Mouse (Mus musculus): ENCODE data around the gene Trim33. TPM values are rescaled to one million over a fixed set of nuclear protein-coding genes. Genes with fewer than 3 reads are reported as not detected.

The Trim33 gene
- polyA plus RNA-seq (2016; fragmentation: Nextera tagmentation; extraction: Ambion mirVana): 26.2 and 29.4 TPM in 2 replicates

DNA sequence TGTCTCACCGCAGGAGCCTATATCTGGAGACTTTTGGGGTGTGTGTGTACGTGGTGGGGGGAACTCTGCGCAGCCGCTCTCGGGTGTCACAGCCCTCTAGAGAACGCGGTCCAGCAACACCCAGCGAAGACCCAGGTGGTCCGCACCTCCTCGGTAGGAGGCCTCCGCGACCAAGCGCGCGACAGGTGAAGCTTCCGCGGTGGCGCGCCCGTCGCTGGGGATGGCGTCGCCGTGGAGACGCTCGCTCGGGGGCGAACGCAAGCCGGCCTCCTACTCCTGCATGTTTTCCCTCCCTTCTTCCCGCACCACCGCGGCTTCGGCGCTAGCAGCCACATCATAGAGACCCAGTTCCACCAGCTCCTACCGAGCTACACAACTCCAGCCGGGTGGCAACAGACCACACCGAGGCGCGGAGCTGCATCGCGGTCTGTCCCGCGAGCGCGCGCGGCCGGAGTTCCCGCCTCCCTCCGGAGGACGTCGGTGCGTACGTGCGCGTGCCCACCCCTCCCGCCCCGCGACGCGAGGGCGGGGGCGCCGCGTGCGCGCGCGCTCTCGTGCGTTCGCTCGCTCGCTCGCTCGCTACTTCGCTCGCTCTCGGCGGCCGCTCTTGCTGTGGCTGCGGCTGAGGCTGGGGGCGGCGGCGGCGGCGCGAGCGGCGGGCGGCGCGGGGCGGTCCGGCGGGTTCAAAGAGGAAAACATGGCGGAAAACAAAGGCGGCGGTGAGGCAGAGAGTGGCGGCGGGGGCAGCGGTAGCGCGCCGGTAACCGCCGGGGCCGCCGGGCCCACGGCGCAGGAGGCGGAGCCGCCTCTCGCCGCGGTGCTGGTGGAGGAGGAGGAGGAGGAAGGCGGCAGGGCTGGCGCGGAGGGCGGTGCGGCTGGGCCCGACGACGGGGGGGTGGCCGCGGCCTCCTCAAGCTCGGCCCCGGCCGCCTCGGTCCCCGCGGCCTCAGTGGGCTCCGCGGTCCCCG is at the start of gene Trim33:
TSS of gene Trim33 (plus strand) at position 112 of the 968 bp plus-strand sequence.
- H3K27me3 ChIP-seq (ENCODE audit: insufficient read depth, poor library complexity, severe bottlenecking): no peaks in the 10 kb centered on the region
- H3K27ac ChIP-seq: peak within 1 kb of the TSS; percentile 100
- H3K36me3 ChIP-seq: peaks cover 26% of the 10 kb centered on the region
- peak; percentile 88 for DNase-seq (ENCODE audit: low spot score)
- H3K9me3 ChIP-seq: no peaks in the 10 kb centered on the region
- WGBS: under 1% methylated on average over 121 of the region's 136 CpGs
- H3K4me1 ChIP-seq (replicated peaks): peaks cover 26% of the 10 kb centered on the region
- H3K4me3 ChIP-seq: peak within 1 kb of the TSS; percentile 100

DNA sequence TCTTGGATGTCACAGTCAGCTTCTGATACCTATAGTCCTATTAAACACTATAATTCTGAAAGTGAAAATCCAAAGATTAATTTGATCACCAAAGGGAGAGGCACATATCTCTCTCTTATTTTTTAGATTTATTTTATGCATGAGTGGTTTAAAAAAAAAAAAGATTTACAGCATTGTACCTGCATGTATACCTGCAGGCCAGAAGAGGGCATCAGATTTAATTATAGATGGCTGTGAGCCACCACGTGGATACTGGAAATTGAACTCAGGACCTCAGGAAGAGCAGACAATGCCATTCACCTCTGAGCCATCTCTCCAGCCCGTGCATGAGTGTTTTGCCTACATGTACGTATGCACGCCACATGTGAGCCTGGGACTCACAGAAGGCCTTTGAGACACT is 46.7 kb upstream of the Trim33 start:
- no peak for DNase-seq (ENCODE audit: low spot score)
- no peaks in the 10 kb centered on the region for H3K4me1 ChIP-seq (replicated peaks)
- H3K9me3 ChIP-seq: peaks cover 8% of the 10 kb centered on the region
- no peaks in the 10 kb centered on the region for H3K27me3 ChIP-seq (ENCODE audit: insufficient read depth, poor library complexity, severe bottlenecking)
- no peak overlapping the region for H3K27ac ChIP-seq
- H3K4me3 ChIP-seq: no peak overlapping the region
- H3K36me3 ChIP-seq: no peaks in the 10 kb centered on the region
- 82% methylated on average over 4 of the region's 4 CpGs for WGBS

DNA sequence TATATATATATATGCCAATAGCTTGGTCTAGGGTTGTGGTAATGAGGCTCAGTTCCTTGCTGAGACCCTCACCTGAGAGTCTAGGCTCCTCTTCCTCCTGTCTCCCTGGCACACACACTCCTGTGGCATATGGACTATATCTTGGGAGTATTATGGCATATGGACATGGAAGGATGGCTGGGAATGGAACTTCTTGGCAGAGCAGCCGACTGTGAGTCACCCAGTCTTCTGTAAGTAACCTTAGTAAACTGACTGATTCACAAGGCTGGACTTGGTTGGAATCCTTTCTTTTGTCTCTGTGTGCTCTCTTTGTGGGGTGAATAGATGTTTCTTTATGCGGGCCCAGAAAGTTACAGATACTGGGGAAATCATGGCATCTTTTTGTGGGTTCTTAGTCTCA is 37.6 kb upstream of the Trim33 start:
- H3K27me3 ChIP-seq (ENCODE audit: insufficient read depth, poor library complexity, severe bottlenecking): no peaks in the 10 kb centered on the region
- H3K36me3 ChIP-seq: no peaks in the 10 kb centered on the region
- H3K27ac ChIP-seq: no peak overlapping the region
- no peaks in the 10 kb centered on the region for H3K9me3 ChIP-seq
- no peak for DNase-seq (ENCODE audit: low spot score)
- WGBS: 91% methylated on average over 2 of the region's 2 CpGs
- H3K4me3 ChIP-seq: no peak overlapping the region
- H3K4me1 ChIP-seq (replicated peaks): 0 out of 2 replicates have a peak, but pooled peaks cover 2% of the 10 kb centered on the region

DNA sequence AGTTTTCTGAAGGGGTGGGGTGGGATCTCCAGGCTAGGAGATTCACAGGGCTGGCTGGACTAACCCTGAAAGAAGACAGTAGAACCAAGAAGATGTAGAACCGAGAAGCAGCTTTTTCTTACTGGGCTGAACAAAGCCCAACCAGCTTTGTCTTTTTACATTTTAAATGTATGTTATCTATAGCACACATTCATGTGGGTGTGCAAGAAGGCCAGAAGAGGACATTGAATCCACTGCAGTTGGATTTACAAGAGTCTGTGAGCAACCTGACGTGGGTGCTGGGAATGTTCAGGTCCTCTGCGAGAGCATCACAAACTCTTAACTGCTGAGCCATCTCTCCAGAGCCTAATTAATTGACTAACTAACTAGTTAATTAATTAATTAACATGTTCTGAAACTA is 36.9 kb upstream of the Trim33 start:
- Histone ChIP-seq H3K27me3 (ENCODE audit: insufficient read depth, poor library complexity, severe bottlenecking) (no peaks in the 10 kb centered on the region), H3K4me3 (no peak overlapping the region), H3K27ac (no peak overlapping the region), H3K4me1 (replicated peaks) (0 out of 2 replicates have a peak, but pooled peaks cover 2% of the 10 kb centered on the region), H3K36me3 (no peaks in the 10 kb centered on the region), H3K9me3 (no peaks in the 10 kb centered on the region)
- 92% methylated on average over 3 of the region's 3 CpGs for WGBS
- no peak for DNase-seq (ENCODE audit: low spot score)

DNA sequence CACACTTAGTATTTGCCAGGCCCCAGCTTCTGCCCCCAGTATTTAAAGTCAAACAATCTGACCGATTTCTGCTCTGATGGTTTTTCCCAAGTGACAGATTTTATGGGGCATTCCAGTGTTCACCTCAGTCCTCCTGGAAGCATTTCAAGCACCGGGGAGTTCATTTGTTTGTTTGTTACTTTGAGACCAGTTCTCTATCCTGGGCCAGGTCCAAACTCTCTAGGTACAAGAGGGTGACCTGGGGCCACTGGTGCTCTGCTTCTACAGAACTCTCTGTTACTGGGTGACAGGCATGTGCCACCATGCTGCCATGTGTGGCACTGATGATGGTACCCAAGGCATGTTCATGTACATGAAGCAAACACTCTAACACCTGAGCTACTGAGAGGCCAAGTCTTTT is 35.6 kb upstream of the Trim33 start:
- DNase-seq (ENCODE audit: low spot score): no peak

DNA sequence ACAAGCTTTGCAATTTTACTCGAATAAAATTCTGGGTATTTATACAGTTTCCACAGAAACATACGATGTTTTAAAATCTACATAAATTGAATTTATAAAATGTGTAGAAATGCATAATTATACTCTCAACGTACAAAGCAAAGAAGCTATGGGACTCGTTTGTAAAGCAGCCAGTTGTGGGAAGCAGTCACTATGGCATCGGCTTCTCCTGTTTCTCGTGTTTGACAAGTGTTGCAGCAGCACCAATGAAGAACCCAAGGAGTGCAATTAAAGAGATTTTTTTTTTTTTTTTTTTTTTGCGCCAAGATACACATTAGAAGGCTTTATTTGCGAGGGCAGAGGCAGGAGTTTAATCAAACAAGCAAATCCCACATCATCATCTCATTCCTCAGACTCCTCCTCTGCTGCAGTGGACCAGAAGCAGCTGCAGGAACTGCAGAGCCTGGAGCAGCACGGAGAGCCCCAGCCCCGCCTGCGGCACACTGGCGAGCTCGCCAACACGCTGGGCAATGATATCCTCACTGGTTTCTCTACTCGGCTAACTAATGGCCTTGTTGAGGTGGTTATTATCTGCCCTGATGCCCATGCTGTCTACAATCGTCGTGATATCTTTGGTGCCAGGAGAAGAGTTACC is 32.3 kb upstream of the Trim33 start:
- WGBS: 87% methylated on average over 17 of the region's 17 CpGs
- Histone ChIP-seq H3K27me3 (ENCODE audit: insufficient read depth, poor library complexity, severe bottlenecking) (no peaks in the 10 kb centered on the region), H3K4me3 (no peak overlapping the region), H3K4me1 (replicated peaks) (0 out of 2 replicates have a peak, but pooled peaks cover 2% of the 10 kb centered on the region), H3K9me3 (no peaks in the 10 kb centered on the region), H3K36me3 (no peaks in the 10 kb centered on the region), H3K27ac (no peak overlapping the region)
- DNase-seq (ENCODE audit: low spot score): no peak

More for the DNA sequence above, 35.6 kb upstream of the Trim33 start:
- no peak overlapping the region for H3K4me3 ChIP-seq
- H3K27ac ChIP-seq: no peak overlapping the region
- H3K27me3 ChIP-seq (ENCODE audit: insufficient read depth, poor library complexity, severe bottlenecking): no peaks in the 10 kb centered on the region
- 0 out of 2 replicates have a peak, but pooled peaks cover 2% of the 10 kb centered on the region for H3K4me1 ChIP-seq (replicated peaks)
- 90% methylated on average over 2 of the region's 2 CpGs for WGBS
- H3K36me3 ChIP-seq: no peaks in the 10 kb centered on the region
- H3K9me3 ChIP-seq: no peaks in the 10 kb centered on the region

DNA sequence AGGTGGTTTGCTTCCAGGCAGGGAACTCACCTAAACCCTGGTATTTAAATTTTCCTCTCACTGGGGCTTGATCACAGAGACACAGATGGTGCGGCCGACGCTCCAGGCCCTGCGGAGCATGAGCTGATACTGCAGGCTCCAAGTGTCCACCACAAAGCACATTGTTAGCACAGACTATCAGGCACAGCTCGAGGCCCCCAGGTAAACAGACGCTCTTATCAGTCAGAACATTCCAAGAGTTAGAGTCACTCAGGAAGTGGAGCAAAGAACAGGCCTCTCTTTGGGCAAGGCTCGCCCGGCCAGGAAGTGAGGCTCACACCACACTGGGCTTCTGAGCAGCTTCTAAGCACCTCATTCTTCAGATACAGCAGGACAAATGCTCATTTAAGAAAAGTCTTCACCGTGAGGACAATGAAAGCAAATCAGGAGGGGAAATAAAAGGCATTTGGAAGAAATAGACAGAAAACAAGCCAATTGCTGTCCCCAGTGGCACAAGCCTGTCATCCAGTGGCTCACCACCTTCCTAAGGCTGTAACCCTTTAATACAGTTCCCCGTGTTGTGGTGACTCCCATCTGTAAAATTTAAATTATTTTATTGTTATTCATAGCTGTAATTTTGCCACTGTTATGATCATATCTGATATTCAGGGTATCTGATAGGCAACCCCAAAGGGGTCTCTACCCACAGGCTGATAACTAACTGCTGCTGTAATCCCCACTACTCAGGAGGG is 22.8 kb upstream of the Trim33 start:
- no peaks in the 10 kb centered on the region for H3K9me3 ChIP-seq
- 71% methylated on average over 10 of the region's 10 CpGs for WGBS
- H3K27me3 ChIP-seq (ENCODE audit: insufficient read depth, poor library complexity, severe bottlenecking): no peaks in the 10 kb centered on the region
- H3K4me1 ChIP-seq (replicated peaks): peaks cover 5% of the 10 kb centered on the region; the same call in 1 of the 2 replicates
- DNase-seq (ENCODE audit: low spot score): no peak
- H3K4me3 ChIP-seq: no peak overlapping the region
- no peaks in the 10 kb centered on the region for H3K36me3 ChIP-seq
- no peak overlapping the region for H3K27ac ChIP-seq

DNA sequence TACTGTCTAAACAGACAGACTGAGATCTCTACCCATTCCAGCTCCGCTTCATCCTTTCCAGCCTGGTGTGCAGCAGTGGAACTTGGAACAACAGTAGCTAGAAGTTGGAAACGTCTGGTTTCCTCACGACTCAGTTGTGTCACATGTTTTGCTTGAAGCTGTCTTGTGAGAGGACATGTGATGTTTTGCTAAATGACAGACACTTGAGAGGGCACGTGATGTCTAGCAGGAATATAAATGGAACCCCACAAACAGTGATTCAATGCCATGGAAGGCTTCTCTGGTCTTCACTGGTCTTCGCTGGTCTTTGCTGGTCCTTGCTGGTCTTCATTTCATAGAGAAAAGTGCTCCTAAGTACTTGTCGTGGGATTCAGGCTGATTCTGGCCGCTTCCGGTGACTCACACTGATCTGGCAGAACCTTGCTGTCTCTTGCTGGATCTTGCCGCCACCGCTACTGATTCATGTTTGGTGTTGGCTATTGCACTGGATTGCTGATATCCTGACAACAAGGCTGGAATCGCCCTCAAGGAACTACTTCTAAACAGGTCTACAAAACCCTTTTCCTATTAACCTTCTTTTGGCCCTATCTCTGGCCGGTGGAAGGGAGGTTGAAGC is 16.2 kb upstream of the Trim33 start:
- Histone ChIP-seq H3K27me3 (ENCODE audit: insufficient read depth, poor library complexity, severe bottlenecking) (no peaks in the 10 kb centered on the region), H3K4me3 (no peak overlapping the region), H3K4me1 (replicated peaks) (peaks cover 5% of the 10 kb centered on the region; the same call in 1 of the 2 replicates), H3K36me3 (no peaks in the 10 kb centered on the region), H3K9me3 (no peaks in the 10 kb centered on the region), H3K27ac (no peak overlapping the region)
- WGBS: 90% methylated on average over 12 of the region's 12 CpGs
- no peak for DNase-seq (ENCODE audit: low spot score)

DNA sequence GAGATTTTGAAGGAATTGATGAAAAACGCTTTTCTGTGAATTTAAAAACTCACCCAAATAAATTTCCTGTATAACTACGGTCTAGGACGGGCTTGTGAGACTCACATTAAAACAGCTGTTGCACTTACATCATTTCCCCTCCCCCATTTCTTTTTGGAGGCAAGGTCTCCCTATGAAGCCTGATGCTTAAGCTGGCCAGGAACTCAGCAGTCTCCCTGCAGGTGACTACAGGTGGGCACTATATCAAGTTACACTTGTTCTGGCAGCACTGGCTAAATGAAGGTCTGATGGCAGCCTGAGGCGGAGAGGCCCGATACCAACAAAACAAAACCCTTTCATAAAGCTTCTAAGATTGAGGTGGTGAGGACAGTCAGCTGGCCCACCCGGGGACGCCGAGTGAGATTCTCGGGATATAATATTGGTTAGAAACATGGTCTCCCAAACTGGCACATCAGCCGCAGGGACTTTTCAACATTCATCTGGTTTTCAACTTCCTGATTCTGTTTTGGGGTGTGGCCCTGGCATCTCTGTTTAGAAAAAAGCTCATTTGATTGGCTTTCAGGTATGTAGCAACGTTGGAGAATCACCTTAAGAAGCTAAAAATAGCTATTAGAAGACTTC is 422 bp upstream of the Trim33 start:
- DNase-seq (ENCODE audit: low spot score): peak; percentile 36
- Histone ChIP-seq H3K4me3 (peak overlapping the region; percentile 100), H3K9me3 (no peaks in the 10 kb centered on the region), H3K4me1 (replicated peaks) (peaks cover 26% of the 10 kb centered on the region), H3K27ac (peak overlapping the region; percentile 100), H3K27me3 (ENCODE audit: insufficient read depth, poor library complexity, severe bottlenecking) (no peaks in the 10 kb centered on the region), H3K36me3 (peaks cover 19% of the 10 kb centered on the region)
- 12% methylated on average over 11 of the region's 11 CpGs for WGBS

DNA sequence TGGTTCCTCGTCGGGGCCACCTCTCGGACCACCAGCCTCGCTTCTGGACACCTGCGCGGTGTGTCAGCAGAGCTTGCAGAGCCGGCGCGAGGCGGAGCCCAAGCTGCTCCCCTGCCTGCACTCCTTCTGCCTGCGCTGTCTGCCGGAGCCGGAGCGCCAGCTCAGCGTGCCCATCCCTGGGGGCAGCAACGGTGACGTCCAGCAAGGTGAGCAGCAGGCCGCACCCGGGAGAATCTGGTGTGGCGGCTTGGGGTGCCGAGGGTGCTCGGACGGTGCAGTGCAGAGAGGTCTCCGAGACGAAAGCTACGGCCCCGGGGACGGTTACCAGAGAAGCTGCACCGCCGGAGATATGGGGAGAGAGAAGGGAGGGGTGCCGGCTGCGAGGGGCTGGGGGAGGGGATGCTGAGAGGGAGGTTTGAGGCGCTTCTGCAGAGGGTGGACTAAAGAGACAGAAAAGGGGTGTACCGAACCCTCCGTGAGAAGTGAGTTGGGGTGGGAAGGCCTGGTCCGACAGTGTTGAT is 1.2 kb downstream of the Trim33 start:
- peak; percentile 64 for DNase-seq (ENCODE audit: low spot score)
- WGBS: under 1% methylated on average over 36 of the region's 36 CpGs
- Histone ChIP-seq H3K4me1 (replicated peaks) (peaks cover 26% of the 10 kb centered on the region), H3K27ac (peak overlapping the region; percentile 100), H3K36me3 (peaks cover 30% of the 10 kb centered on the region), H3K4me3 (peak overlapping the region; percentile 100), H3K27me3 (ENCODE audit: insufficient read depth, poor library complexity, severe bottlenecking) (no peaks in the 10 kb centered on the region), H3K9me3 (no peaks in the 10 kb centered on the region)

DNA sequence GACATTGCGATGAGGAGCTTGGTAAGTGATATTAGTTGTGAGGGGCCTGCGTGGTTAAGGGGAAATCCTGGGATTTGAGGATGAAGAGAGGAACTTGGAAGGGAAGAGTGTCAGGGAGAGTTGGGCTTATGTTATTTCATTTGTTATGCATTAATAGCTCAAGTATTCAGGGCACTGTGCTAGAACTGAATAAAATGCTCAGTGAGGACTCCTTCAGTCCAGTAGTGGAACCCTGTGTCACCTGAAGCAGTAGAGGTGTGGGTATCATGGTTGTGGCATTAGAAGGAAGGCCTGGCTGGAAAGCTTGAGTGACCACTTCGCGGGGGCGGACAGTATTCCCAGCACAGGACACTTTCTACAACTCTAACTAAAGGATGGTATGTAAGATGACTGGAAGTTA is 1.8 kb downstream of the Trim33 start:
- H3K27ac ChIP-seq: peak overlapping the region; percentile 100

More for the DNA sequence above, 1.8 kb downstream of the Trim33 start:
- Histone ChIP-seq H3K36me3 (peaks cover 34% of the 10 kb centered on the region), H3K4me3 (peak overlapping the region; percentile 100), H3K27me3 (ENCODE audit: insufficient read depth, poor library complexity, severe bottlenecking) (no peaks in the 10 kb centered on the region), H3K9me3 (no peaks in the 10 kb centered on the region), H3K4me1 (replicated peaks) (peaks cover 26% of the 10 kb centered on the region)
- 30% methylated on average over 5 of the region's 5 CpGs for WGBS
- DNase-seq (ENCODE audit: low spot score): no peak
